Mouse (Mus musculus) kidney, adult 2 months (tissue): ENCODE data around the gene Lsm8. TPM values are rescaled to one million over a fixed set of nuclear protein-coding genes. Genes with fewer than 3 reads are reported as not detected.
"Not testable (repeated sequence)": the region's sequence is repeated elsewhere in the genome, so short reads cannot be mapped to it uniquely, and the experiment has no call there.

Experiments used
- DNase-seq: peaks from one replicate; pipeline ENCODE4 v3.0.0; 2021
- H3K27ac ChIP-seq: fragments of 200-500 bp; 2 replicates; pipeline ENCODE4 v1.5.1; 2012; ENCODE audit warnings: low read depth, low read length, control low read depth, inconsistent platforms; ENCODE audit not compliant: insufficient read depth
- H3K27me3 ChIP-seq: fragments of 200-500 bp; replicated peaks from 2 replicates; pipeline ENCODE4 v1.6.1; 2012; ENCODE audit warnings: mild to moderate bottlenecking, moderate library complexity, low read length, inconsistent platforms; ENCODE audit not compliant: control insufficient read depth, insufficient read depth
- H3K36me3 ChIP-seq: fragments of 200-500 bp; 2 replicates; pipeline ENCODE4 v1.6.1; 2012; ENCODE audit warnings: mild to moderate bottlenecking, moderate library complexity, low read length, inconsistent platforms; ENCODE audit not compliant: control insufficient read depth, insufficient read depth
- H3K4me1 ChIP-seq: fragments of 200-500 bp; 2 replicates; pipeline ENCODE4 v1.6.1; 2011; ENCODE audit warnings: low read length; ENCODE audit not compliant: control insufficient read depth, insufficient read depth
- H3K4me3 ChIP-seq: fragments of 200-500 bp; 2 replicates; pipeline ENCODE4 v1.5.1; 2011; ENCODE audit warnings: mild to moderate bottlenecking, low read depth, low read length, control low read depth; ENCODE audit not compliant: insufficient read depth
- CTCF ChIP-seq: fragments of 200-500 bp; conservative IDR thresholded peaks from 2 replicates; pipeline ENCODE4 v1.5.1; 2011; ENCODE audit warnings: low read depth, mild to moderate bottlenecking, control low read depth, low read length, moderate library complexity, mixed read lengths; ENCODE audit not compliant: insufficient read depth, insufficient read length
- POLR2A ChIP-seq: fragments of 200-500 bp; IDR thresholded peaks from one replicate; pipeline ENCODE4 v1.6.1; 2011; ENCODE audit warnings: low read depth, low read length, control low read depth
- WGBS: fragments of 180-500 bp; shearing (Covaris S2); methylation state at CpG from one replicate; pipeline ENCODE4 v1.1.7; 2018; 5-methylcytosine and 5-hydroxymethylcytosine counted together
- polyA plus RNA-seq: library from polyadenylated mRNA; depleted of rRNA; stranded (reverse); fragments of >200 nt; gene quantifications from 2 replicates; pipeline ENCODE4 v1.2.3, GENCODE M21; 2012

Lsm8 gene
- polyA plus RNA-seq, 1 experiment: 21.6 TPM

GRCm38 (mm10) chr6:18832958-18833357, 15.4 kb upstream of the Lsm8 start:
- WGBS: 87% methylated on average over 1 of the region's 1 CpGs

GRCm38 (mm10) chr6:18844529-18844928, 3.9 kb upstream of the Lsm8 start:
- H3K36me3 ChIP-seq, H3K4me1 ChIP-seq, H3K4me3 ChIP-seq, H3K27me3 ChIP-seq, DNase-seq, H3K27ac ChIP-seq: not testable (repeated sequence)
- WGBS: 65% methylated on average over 6 of the region's 11 CpGs

More at GRCm38 (mm10) chr6:18832958-18833357, 15.4 kb upstream of the Lsm8 start:
- H3K36me3 ChIP-seq: no peaks in the 10 kb centered on the region
- DNase-seq: no peak
- no peak overlapping the region for H3K4me3 ChIP-seq
- no peak for TF ChIP-seq POLR2A
- TF ChIP-seq CTCF: no peak
- H3K27me3 ChIP-seq: no peaks in the 10 kb centered on the region
- H3K27ac ChIP-seq: no peak overlapping the region
- no peaks in the 10 kb centered on the region for H3K4me1 ChIP-seq

- H3K36me3 ChIP-seq, H3K27me3 ChIP-seq, H3K4me1 ChIP-seq, DNase-seq, H3K27ac ChIP-seq: not testable (repeated sequence)
- 0% methylated on average over 5 of the region's 7 CpGs for WGBS
- H3K4me3 ChIP-seq: peak overlapping the region; percentile 15; the same call in 1 of the 2 replicates
Measured at GRCm38 (mm10) chr6:18845571-18845970, 2.8 kb upstream of the Lsm8 start.

GRCm38 (mm10) chr6:18848702-18849061, 303 bp downstream of the Lsm8 start:
- DNase-seq: no peak
- WGBS: under 1% methylated on average over 28 of the region's 28 CpGs
- Histone ChIP-seq H3K27ac (no peak overlapping the region), H3K4me1 (peaks cover 2% of the 10 kb centered on the region; the same call in 1 of the 2 replicates), H3K27me3 (no peaks in the 10 kb centered on the region), H3K4me3 (peak overlapping the region; percentile 100), H3K36me3 (peaks cover 4% of the 10 kb centered on the region; the same call in 1 of the 2 replicates)
- TF ChIP-seq CTCF (no peak), POLR2A (no peak)

GRCm38 (mm10) chr6:18855323-18855722, 6.9 kb downstream of the Lsm8 start:
- no peak for DNase-seq
- TF ChIP-seq POLR2A (no peak), CTCF (no peak)
- H3K27ac ChIP-seq: no peak overlapping the region
- H3K4me1 ChIP-seq: no peaks in the 10 kb centered on the region
- peaks cover 6% of the 10 kb centered on the region for H3K36me3 ChIP-seq
- H3K27me3 ChIP-seq: no peaks in the 10 kb centered on the region
- no peak overlapping the region for H3K4me3 ChIP-seq

GRCm38 (mm10) chr6:18856487-18857078, 8.2 kb downstream of the Lsm8 start:
- no peak for TF ChIP-seq POLR2A
- no peak for TF ChIP-seq CTCF
- H3K4me3 ChIP-seq: no peak overlapping the region
- DNase-seq: no peak
- H3K4me1 ChIP-seq: no peaks in the 10 kb centered on the region
- H3K27ac ChIP-seq: no peak overlapping the region
- no peaks in the 10 kb centered on the region for H3K27me3 ChIP-seq
- 95% methylated on average over 3 of the region's 3 CpGs for WGBS
- peaks cover 4% of the 10 kb centered on the region for H3K36me3 ChIP-seq

GRCm38 (mm10) chr6:18866018-18866417, 17.6 kb downstream of the Lsm8 start, which contains the start of gene Ankrd7:
TSS of gene Ankrd7 (plus strand) at chr6:18866318.
- no peaks in the 10 kb centered on the region for H3K4me1 ChIP-seq
- no peak for TF ChIP-seq CTCF
- no peak for TF ChIP-seq POLR2A
- no peak for DNase-seq
- WGBS: 85% methylated on average over 8 of the region's 8 CpGs
- no peak within 1 kb of the TSS for H3K27ac ChIP-seq
- no peaks in the 10 kb centered on the region for H3K36me3 ChIP-seq
- H3K27me3 ChIP-seq: no peaks in the 10 kb centered on the region
- H3K4me3 ChIP-seq: no peak within 1 kb of the TSS

- TF ChIP-seq POLR2A (no peak), CTCF (no peak)
- no peak for DNase-seq
- Histone ChIP-seq H3K36me3 (no peaks in the 10 kb centered on the region), H3K4me3 (no peak overlapping the region), H3K4me1 (no peaks in the 10 kb centered on the region), H3K27me3 (no peaks in the 10 kb centered on the region), H3K27ac (no peak overlapping the region)
- WGBS: 39% methylated on average over 2 of the region's 2 CpGs
Measured at GRCm38 (mm10) chr6:18889030-18889429, 40.7 kb downstream of the Lsm8 start.
